Mouse (Mus musculus) intestine, embryonic 15.5 days (tissue): ENCODE results near the gene Adgrg1. TPM values are rescaled to one million over a fixed set of nuclear protein-coding genes. Genes with fewer than 3 reads are reported as not detected.

Experiments
- ATAC-seq: fragments of 200-750 bp; cut with Nextera tagmentation; 2 replicates; pipeline ENCODE4 v1.8.0; 2017; ENCODE audit warnings: moderate TSS enrichment, moderate library complexity
- H3K27ac ChIP-seq: fragments of 300-500 bp; sonication (generic); 2 replicates; pipeline ENCODE4 v1.5.1; 2015; ENCODE audit warnings: mild to moderate bottlenecking, inconsistent platforms
- H3K27me3 ChIP-seq: fragments of 300-500 bp; sonication (generic); replicated peaks from 2 replicates; pipeline ENCODE4 v1.6.1; 2015; ENCODE audit warnings: inconsistent platforms
- H3K36me3 ChIP-seq: fragments of 300-500 bp; sonication (generic); 2 replicates; pipeline ENCODE4 v1.6.1; 2015; ENCODE audit warnings: inconsistent platforms
- H3K4me1 ChIP-seq: fragments of 300-500 bp; sonication (generic); replicated peaks from 2 replicates; pipeline ENCODE4 v1.6.1; 2015; ENCODE audit warnings: inconsistent platforms
- H3K4me2 ChIP-seq: fragments of 300-500 bp; sonication (generic); replicated peaks from 2 replicates; pipeline ENCODE4 v1.6.1; 2015; ENCODE audit warnings: mild to moderate bottlenecking, inconsistent platforms
- H3K4me3 ChIP-seq: fragments of 300-500 bp; sonication (generic); replicated peaks from 2 replicates; pipeline ENCODE4 v1.5.1; 2015; ENCODE audit warnings: inconsistent platforms
- H3K9ac ChIP-seq: fragments of 300-500 bp; sonication (generic); 2 replicates; pipeline ENCODE4 v1.6.1; 2015; ENCODE audit warnings: inconsistent platforms
- H3K9me3 ChIP-seq: fragments of 300-500 bp; sonication (generic); 2 replicates; pipeline ENCODE4 v1.6.1; 2016; ENCODE audit warnings: inconsistent platforms
- whole genome bisulfite sequencing: fragments of 180-500 bp; shearing (Covaris S2); methylation state at CpG from one replicate; pipeline ENCODE4 v1.1.7; 2015; 5-methylcytosine and 5-hydroxymethylcytosine counted together
- polyA plus RNA-seq: library from polyadenylated mRNA; unstranded; fragments of >200 nt; fragmentation: Nextera tagmentation; extraction: Ambion mirVana; gene quantifications from 2 replicates; pipeline ENCODE4 v1.2.1, GENCODE M21; 2015

Gene Adgrg1
- polyA plus RNA-seq, 1 experiment from 2014 or later: 22.4 TPM

DNA sequence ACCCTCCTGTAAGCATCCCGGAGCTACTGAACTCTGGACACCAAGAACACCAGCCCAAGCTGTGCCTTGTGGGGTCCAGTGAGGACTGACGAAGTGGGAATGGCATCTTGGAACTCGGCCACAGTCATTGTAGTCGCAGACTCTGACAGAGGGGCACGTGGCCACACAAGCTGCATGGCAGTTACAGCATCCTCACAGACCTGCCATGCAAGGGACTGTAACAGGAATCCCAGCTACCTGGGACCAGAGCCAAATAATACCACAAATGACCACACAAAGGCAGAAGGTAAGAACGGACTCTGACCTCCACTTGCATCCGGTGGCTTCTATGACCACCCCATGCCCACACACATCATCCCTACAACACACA lies 20.2 kb upstream of the Adgrg1 start:
- Histone ChIP-seq H3K4me2 (no peak overlapping the region), H3K4me3 (no peak overlapping the region), H3K27ac (peak overlapping the region; percentile 29; the same call in 1 of the 2 replicates), H3K36me3 (no peaks in the 10 kb centered on the region), H3K9ac (no peak overlapping the region), H3K27me3 (no peaks in the 10 kb centered on the region), H3K9me3 (no peaks in the 10 kb centered on the region), H3K4me1 (peaks cover 12% of the 10 kb centered on the region)
- 68% methylated on average over 7 of the region's 7 CpGs for WGBS
- peak; percentile 22; the same call in 1 of the 2 replicates for ATAC-seq

DNA sequence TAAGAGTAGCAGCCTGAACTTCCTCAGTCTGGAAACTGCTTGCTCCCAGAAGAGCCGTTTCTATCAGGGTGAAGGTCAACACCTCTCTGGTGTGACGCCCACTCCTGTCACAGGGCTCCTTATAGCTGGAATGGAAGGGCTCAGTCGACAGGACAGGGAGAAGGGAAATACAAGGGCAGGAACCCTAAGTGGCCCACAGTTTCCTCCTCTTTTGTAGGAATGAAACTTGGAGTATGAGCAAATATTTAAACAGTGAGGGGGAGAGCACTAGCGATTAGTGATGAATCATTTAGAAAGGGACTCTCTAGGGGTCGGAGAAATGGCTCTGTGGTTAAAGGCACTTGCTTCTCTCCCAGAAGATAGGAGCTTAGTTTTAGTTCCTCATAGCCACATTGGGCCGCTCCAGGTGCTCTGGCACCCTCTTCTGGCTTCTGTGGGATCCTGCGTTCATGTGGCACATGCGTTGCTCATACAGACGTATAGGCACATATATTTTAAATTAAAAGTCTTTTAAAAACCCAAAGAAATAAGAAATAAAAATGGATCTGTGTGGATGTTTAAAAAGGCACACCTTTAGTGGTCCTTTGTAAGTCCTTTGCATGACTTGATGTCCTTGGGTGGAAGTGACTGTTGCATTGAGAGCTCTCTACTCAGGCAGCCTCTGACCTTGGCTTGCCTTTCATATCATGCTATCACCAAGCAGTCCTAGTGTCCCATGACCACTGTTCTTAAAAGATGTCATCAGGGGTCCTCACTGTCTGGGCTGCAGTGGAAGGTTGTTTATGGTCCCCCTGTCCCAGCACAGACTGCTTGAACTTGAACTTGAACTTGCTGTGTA lies 19.4 kb upstream of the Adgrg1 start:
- no peaks in the 10 kb centered on the region for H3K27me3 ChIP-seq
- H3K27ac ChIP-seq: peak overlapping the region; percentile 29
- H3K4me2 ChIP-seq: no peak overlapping the region; the same call in 1 of the 2 replicates
- peaks cover 12% of the 10 kb centered on the region for H3K4me1 ChIP-seq
- ATAC-seq: peak; percentile 81
- H3K36me3 ChIP-seq: no peaks in the 10 kb centered on the region
- H3K9me3 ChIP-seq: no peaks in the 10 kb centered on the region
- no peak overlapping the region for H3K9ac ChIP-seq
- WGBS: 19% methylated on average over 9 of the region's 9 CpGs
- H3K4me3 ChIP-seq: no peak overlapping the region

DNA sequence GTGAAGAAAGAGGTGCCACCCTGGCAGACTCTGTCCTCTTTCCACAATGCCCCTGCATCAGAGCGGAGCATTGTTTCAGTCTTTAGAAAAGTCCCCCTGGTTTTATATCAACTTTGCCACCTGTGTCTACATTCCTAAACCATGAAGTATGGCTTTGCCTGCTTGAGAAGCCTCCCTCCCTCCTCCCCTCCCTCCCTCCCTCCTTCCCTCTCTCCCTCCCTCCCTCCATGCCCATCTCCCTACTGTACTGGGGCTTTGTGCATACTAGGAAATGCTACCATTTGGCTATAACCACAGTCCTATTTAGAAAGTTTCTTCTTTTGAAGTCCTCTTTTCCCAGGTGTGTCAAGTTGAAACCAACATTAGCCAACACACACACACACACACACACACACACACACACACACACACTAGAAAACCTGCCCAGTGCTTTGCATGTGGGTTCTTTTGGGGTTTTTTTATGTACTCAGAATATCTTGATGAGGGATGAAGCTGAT lies 18.4 kb upstream of the Adgrg1 start:
- H3K9ac ChIP-seq: no peak overlapping the region

DNA sequence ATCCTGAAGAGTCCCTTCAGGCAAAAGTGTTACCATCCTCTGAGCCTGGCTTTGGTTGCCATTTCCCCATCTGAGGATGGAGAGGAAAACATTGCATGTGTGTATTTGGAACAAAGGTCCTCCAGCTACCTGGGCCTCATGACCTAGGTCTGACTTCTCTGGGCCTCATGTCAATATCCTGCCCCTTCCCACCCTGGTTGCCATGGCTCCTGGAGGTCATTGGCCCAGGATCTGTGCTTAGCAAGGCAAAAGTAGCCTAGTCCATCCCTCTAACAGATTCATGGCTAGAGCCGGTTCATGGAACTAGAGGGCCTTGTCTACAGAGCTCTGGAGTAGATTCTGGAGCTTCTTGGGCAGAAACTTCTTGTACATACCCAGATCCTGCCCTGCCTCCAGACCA lies 12.3 kb upstream of the Adgrg1 start:
- Histone ChIP-seq H3K9me3 (no peaks in the 10 kb centered on the region), H3K36me3 (no peaks in the 10 kb centered on the region), H3K4me1 (peaks cover 6% of the 10 kb centered on the region), H3K4me3 (no peak overlapping the region), H3K27me3 (no peaks in the 10 kb centered on the region), H3K4me2 (no peak overlapping the region), H3K27ac (no peak overlapping the region), H3K9ac (no peak overlapping the region)
- ATAC-seq: peak; percentile 69
- WGBS: 56% methylated on average over 1 of the region's 1 CpGs

More for the DNA sequence above, 18.4 kb upstream of the Adgrg1 start:
- H3K4me2 ChIP-seq: no peak overlapping the region
- H3K4me3 ChIP-seq: no peak overlapping the region
- H3K27ac ChIP-seq: no peak overlapping the region
- H3K4me1 ChIP-seq: peaks cover 12% of the 10 kb centered on the region
- 52% methylated on average over 1 of the region's 1 CpGs for WGBS
- H3K27me3 ChIP-seq: no peaks in the 10 kb centered on the region
- no peaks in the 10 kb centered on the region for H3K36me3 ChIP-seq
- 0 out of 2 replicates have a peak, but pooled peaks have one; percentile 15 for ATAC-seq
- H3K9me3 ChIP-seq: no peaks in the 10 kb centered on the region

DNA sequence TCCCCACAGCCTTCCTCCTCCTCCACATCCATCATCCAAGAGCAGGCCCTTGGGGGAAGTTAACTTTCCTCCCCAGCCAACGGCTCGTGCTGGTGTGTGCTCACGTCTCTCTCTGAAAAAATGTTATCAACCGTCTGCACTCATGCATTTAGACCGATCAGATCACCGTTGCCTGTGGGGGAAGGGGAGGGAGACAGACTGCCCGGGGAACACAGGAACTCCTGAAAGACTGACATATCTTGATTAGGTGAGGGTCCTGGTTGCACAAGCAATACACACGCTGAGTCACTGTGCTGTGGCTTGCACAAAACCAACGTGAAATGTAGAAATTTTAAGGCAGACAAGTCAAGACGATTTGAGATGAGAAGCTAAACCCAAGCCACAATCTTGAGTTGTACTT lies 9.7 kb upstream of the Adgrg1 start:
- no peak overlapping the region for H3K9ac ChIP-seq
- H3K36me3 ChIP-seq: no peaks in the 10 kb centered on the region
- peaks cover 10% of the 10 kb centered on the region for H3K4me1 ChIP-seq
- no peaks in the 10 kb centered on the region for H3K9me3 ChIP-seq
- H3K27ac ChIP-seq: no peak overlapping the region
- ATAC-seq: peak; percentile 50; the same call in 1 of the 2 replicates
- H3K4me3 ChIP-seq: no peak overlapping the region
- WGBS: 33% methylated on average over 10 of the region's 10 CpGs
- no peak overlapping the region for H3K4me2 ChIP-seq
- H3K27me3 ChIP-seq: no peaks in the 10 kb centered on the region

DNA sequence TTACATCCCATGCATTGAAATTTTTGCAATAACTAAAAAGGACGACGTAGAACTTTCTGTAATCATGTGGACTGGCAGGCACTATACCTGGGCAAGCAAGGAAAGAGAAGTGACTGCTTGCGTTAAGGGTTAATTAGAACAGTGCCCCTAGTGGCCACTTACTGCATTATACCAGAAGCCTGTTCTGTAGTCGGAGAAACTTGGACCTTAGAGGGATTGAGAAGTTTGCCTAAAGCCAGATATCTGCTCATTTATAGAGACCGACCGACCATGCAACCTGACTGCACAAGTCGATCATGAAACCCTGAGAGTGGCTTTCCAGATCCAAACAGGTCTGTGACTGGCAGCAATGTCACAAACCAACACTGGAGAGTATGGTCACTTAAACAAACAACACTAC lies 8.0 kb upstream of the Adgrg1 start:
- 17% methylated on average over 7 of the region's 7 CpGs for WGBS
- Histone ChIP-seq H3K4me1 (peaks cover 10% of the 10 kb centered on the region), H3K4me3 (no peak overlapping the region), H3K9me3 (no peaks in the 10 kb centered on the region), H3K27me3 (no peaks in the 10 kb centered on the region), H3K27ac (peak overlapping the region; percentile 23; the same call in 1 of the 2 replicates), H3K4me2 (no peak overlapping the region), H3K36me3 (no peaks in the 10 kb centered on the region), H3K9ac (no peak overlapping the region)
- ATAC-seq: peak; percentile 32; the same call in 1 of the 2 replicates

DNA sequence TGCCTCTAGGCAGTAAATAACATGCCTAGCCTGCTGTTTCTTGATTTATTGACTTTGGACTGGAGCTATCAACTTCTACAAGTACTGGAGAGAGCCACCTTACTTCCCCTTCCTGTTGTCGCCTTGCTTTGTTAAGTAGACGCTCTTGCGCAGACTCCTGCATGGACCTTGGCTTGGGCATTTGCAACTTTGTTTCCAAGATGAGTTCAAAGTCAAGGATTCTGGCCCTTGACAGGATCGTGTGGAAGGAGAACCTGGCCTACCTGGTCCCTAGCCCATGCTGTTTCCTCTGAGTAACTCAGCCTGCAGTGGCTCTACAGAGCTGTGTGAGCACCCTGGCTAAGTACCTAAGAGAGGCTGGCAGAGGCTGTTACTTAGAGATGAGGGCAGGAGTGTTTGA lies 7.5 kb upstream of the Adgrg1 start:
- Histone ChIP-seq H3K9ac (no peak overlapping the region), H3K27ac (peak overlapping the region; percentile 23; the same call in 1 of the 2 replicates)
- 51% methylated on average over 4 of the region's 4 CpGs for WGBS

DNA sequence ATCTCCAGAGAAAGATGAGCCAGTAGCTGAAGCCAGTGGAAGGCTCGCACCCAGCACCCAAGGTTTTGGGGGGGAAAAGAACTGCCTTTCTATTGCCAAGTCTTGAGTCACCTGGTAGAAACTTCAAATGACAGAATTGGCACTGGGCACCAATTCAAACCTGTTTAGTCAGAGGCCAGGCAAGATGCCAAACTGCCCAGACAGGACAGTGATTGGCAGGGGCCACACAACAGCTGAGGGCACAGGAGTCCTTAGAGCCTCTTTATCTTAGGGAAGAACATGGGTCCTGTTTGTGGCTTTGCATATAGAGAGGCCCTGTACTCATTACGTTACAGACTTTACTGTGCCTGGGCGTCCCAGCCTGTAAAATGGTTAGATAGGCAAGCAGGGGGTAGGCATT lies 7.0 kb upstream of the Adgrg1 start:
- Histone ChIP-seq H3K4me2 (no peak overlapping the region), H3K36me3 (no peaks in the 10 kb centered on the region), H3K27me3 (no peaks in the 10 kb centered on the region), H3K27ac (0 out of 2 replicates have a peak overlapping the region, but pooled peaks have one; percentile 23), H3K4me1 (peaks cover 6% of the 10 kb centered on the region; the same call in 1 of the 2 replicates), H3K9ac (no peak overlapping the region), H3K9me3 (no peaks in the 10 kb centered on the region), H3K4me3 (no peak overlapping the region)
- ATAC-seq: no peak
- 82% methylated on average over 3 of the region's 3 CpGs for WGBS

More for the DNA sequence above, 7.5 kb upstream of the Adgrg1 start:
- Histone ChIP-seq H3K27me3 (no peaks in the 10 kb centered on the region), H3K4me1 (peaks cover 6% of the 10 kb centered on the region), H3K36me3 (no peaks in the 10 kb centered on the region), H3K9me3 (no peaks in the 10 kb centered on the region), H3K4me2 (no peak overlapping the region), H3K4me3 (no peak overlapping the region)
- peak; percentile 67 for ATAC-seq

DNA sequence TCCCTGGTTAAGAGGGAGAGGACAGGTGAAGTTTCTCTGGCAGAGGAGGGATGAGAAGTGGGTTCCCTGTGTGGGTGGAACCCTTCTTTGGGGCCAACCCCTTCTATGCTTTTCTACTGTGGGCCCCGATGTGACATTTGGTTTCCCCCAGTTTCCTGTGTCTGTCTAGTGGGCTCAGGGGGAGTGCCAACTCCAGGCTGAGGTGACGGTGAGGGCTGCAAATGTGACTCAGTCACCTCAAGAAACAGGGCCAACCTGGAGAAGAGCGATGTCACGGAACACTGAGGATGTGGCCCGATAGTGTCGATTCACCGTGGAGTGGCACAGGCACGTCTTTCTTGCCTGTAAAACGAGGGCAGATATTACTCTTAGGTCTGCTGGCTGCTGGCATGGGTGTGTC lies 1.3 kb upstream of the Adgrg1 start:
- H3K9ac ChIP-seq: no peak overlapping the region
- H3K36me3 ChIP-seq: no peaks in the 10 kb centered on the region
- H3K9me3 ChIP-seq: no peaks in the 10 kb centered on the region
- ATAC-seq: no peak
- no peak overlapping the region for H3K4me3 ChIP-seq
- H3K4me1 ChIP-seq: peaks cover 12% of the 10 kb centered on the region
- no peaks in the 10 kb centered on the region for H3K27me3 ChIP-seq
- 80% methylated on average over 9 of the region's 9 CpGs for WGBS
- H3K27ac ChIP-seq: no peak overlapping the region
- no peak overlapping the region for H3K4me2 ChIP-seq

DNA sequence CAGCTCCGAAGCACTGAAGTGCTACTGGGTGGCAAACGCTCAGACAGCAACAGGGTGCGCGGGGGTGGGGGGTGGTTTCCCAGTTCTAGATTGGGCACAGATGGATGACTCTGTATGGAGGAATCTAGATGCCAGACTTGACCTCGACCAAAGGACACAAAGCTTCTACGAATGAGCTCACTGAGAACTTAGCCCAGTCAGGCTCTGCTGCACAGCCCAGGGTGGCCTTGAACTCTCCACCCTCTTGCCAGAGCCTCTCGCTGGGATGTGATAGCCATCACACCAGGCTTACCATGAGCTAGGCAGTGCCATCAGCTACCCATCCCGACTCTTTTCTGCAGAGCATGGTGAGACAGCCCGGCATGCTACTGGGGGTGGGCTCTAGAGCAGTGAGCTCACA lies 765 bp upstream of the Adgrg1 start:
- peaks cover 12% of the 10 kb centered on the region for H3K4me1 ChIP-seq
- no peak overlapping the region; the same call in 1 of the 2 replicates for H3K4me2 ChIP-seq
- H3K27me3 ChIP-seq: no peaks in the 10 kb centered on the region
- no peaks in the 10 kb centered on the region for H3K9me3 ChIP-seq
- no peak for ATAC-seq
- H3K9ac ChIP-seq: no peak overlapping the region
- H3K36me3 ChIP-seq: no peaks in the 10 kb centered on the region
- peak overlapping the region; percentile 41 for H3K27ac ChIP-seq
- no peak overlapping the region for H3K4me3 ChIP-seq
- 68% methylated on average over 9 of the region's 9 CpGs for WGBS

DNA sequence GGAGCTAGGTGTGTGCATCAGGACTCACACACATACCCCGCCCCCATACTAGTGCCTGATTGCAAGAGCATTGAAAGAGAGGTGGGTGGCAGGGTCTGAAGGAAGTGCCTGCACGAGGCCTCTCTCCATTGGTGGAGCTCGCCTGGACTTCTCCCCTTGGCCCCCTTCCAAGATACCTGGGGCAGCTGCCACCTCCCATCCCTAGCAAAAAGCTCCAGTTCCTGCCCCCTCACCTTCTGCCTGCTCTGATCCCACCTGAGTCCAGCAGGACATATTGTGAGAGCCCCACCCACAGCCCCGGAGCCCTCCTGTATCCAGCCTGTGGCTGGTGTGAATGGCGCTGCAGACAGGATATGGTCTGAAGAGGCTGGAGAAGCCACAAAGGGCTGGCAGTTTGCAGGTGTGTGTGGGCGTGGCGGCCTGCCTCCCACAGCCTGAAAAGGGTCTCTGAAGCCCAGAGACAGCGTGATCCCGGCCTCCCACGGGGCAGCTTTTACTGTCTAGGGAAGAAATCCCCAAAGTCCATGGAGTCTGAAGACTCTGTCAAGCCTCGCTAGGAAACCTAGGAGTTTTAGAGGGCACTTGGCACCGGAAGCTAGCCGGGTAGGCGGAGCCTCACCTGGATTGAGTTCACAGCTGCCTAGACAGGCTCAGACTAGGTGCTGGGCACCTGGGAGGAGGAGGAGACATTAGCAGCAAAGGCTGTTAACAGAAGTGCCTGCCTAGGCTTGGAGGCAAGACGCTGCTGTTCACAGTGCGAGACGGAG lies 2.3 kb downstream of the Adgrg1 start:
- Histone ChIP-seq H3K27me3 (no peaks in the 10 kb centered on the region), H3K4me3 (peak overlapping the region; percentile 37), H3K9me3 (no peaks in the 10 kb centered on the region), H3K4me1 (peaks cover 24% of the 10 kb centered on the region), H3K9ac (peak overlapping the region; percentile 50), H3K27ac (peak overlapping the region; percentile 91), H3K4me2 (peak overlapping the region; percentile 59), H3K36me3 (no peaks in the 10 kb centered on the region)
- 9% methylated on average over 17 of the region's 17 CpGs for whole genome bisulfite sequencing
- ATAC-seq: peak; percentile 81

DNA sequence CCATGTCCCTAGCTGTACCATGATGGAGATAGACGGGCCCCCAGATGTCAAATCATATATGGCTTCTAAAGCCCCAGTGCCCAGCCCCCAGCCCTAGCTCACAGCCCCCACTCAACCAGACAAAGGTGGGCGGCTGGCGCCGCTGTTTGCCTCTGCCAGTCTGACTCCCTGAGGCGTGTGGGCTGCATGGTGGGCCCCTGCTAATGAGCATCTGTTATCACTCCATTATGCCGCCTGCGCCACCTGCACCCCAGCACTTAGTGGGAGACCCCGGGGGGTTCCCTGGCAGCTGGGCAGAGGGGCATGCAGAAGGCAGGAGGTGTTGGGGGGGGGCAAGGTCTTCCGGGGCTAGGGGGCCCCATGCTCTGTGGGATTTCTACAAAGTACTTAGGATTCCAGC lies 3.6 kb downstream of the Adgrg1 start:
- Histone ChIP-seq H3K27ac (no peak overlapping the region), H3K27me3 (no peaks in the 10 kb centered on the region), H3K9me3 (no peaks in the 10 kb centered on the region), H3K4me1 (peaks cover 24% of the 10 kb centered on the region), H3K4me3 (peak overlapping the region; percentile 37), H3K4me2 (peak overlapping the region; percentile 59), H3K36me3 (no peaks in the 10 kb centered on the region), H3K9ac (peak overlapping the region; percentile 15; the same call in 1 of the 2 replicates)
- ATAC-seq: no peak
- WGBS: 42% methylated on average over 9 of the region's 9 CpGs
